Mouse (Mus musculus): ENCODE measurements at regions not wholly inside any gene's neighbourhood (a gene's known extent, or its start where the extent isn't known, plus 50 kb on each side); places are given as distances from the start of the nearest gene placed in this dataset.

DNA sequence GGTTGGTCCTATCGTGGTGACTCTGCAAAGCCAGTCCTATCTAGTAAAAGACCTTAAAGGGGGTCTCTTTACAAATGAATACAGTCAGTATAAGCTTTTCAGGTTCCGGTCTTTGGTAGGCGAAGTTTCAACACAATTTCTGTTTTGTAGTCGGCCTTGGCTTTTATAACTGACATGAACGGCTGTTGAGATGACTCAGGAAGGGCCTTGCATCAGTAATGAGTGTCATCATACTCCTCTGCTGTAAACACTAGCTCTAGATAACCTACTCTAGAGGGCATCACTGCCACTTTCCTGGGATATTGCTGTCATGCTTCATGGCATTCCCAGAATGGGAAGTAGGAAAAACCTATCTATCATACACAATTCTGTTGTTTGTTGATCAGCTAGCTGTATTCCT is 312.9 kb downstream of the Klf5 start:
- DNase-seq (ENCODE audit: low read depth in 1 of 2, low spot score in 2 of 2): no peak

DNA sequence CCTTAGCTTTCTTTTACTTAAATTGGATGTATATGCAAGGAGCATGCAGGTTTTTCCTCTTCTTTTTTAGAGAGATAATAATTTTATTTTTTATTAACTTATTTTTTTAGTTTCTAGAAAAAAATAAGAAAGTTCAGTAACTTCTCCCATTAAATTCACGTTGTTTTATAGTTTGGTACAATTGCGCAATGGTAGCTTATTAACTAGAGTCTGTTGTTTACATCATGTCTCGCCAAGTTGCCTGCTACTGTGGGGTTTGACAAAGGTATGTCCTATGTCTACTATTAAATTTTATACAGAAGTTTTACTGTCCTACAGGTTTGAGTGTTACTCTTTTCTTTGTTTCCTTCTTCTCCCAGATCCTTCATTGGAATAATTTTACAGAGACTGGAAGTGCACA is 313.6 kb downstream of the Klf5 start:
- DNase-seq (ENCODE audit: low read depth in 1 of 2, low spot score in 2 of 2): no peak

DNA sequence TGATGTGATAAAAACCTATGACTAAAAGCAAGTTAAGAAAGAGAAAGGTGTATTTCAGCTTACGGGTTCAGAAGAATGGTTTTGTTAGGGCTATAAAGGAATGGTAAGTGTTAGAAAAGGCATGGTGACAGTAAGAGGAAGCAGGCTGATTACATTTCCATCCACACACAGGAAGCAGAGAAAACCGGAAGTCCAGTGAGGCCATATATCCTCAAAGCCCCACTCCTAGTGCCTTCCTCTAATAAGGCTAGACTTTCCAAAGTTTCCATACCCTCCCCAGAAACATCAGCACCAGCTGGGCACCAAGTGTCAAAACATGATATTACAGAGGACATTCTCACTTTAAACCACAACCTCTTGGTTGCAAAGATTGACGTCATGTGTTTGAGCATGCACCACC is 316.3 kb downstream of the Klf5 start:
- no peak for DNase-seq (ENCODE audit: low read depth in 1 of 2, low spot score in 2 of 2)

DNA sequence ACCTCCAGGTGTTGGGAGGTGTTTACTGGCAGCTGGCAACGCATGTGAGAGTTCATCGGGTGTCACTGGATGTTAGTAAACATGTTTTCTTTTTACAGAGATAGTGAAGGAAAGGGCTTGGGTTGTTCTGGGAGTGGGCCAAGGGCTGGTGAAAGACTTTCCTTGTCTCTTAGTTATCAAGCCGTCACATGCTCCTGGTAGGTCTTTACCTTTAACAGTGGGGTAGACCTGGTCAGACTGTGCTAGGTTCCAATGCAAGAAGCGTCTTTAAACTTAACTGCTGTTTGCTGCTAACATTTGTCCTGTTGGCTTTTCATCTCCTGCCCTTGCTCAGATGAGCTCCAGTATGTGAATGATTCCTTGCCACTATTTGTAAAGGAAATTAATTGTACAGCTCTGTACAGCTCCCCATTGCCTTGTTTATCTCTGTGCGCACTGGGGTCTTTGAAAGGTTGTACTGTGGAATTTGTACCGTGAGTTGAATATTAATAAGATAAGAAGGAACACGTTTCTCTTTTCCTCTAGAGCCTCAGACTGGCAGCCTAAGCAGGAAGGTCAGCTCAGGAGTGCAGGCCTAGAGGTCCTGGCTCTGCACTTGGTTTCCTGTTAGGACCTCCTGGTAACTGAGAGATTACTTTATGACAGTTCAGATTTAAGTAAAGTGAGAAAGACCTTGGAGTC is 318.3 kb downstream of the Klf5 start:
- no peak for DNase-seq (ENCODE audit: low read depth in 1 of 2, low spot score in 2 of 2)

DNA sequence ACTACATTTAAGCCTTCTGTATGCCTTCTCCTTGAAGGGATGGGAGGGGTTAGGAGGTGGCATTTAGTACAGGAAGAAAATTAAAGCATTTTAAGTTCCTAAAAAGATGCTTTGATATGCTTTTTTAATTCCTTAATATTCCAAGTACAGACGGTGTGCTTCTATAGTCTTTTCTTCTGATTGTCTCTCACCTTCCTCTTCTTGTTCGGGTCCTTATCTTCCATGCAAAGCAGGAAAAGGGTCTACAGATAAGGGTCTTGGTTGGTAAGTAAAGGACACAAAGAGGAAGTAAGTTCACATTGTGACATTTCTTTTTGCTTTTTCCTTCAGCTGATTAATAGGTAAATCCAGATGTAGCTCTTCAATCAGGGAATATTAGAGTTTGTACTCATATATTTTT is 318.9 kb downstream of the Klf5 start:
- DNase-seq (ENCODE audit: low read depth in 1 of 2, low spot score in 2 of 2): no peak

DNA sequence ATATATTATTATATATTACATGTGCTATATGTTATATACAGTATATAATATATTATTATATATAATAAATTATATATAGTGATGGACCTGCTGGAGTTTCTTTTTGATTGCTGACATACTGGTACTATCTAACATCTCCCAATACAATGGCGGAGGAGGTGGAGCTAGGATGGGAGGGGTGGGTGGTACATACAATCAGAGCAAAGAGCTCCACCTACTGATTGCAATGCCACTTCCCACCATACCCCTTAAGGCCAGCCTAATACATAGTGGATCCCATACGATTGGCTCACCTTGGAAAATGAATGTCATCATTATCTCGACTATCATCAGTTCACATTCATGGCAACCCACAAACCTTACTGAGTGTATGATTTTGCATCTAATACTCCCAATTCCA is 323.0 kb downstream of the Klf5 start:
- no peak for DNase-seq (ENCODE audit: low read depth in 1 of 2, low spot score in 2 of 2)

DNA sequence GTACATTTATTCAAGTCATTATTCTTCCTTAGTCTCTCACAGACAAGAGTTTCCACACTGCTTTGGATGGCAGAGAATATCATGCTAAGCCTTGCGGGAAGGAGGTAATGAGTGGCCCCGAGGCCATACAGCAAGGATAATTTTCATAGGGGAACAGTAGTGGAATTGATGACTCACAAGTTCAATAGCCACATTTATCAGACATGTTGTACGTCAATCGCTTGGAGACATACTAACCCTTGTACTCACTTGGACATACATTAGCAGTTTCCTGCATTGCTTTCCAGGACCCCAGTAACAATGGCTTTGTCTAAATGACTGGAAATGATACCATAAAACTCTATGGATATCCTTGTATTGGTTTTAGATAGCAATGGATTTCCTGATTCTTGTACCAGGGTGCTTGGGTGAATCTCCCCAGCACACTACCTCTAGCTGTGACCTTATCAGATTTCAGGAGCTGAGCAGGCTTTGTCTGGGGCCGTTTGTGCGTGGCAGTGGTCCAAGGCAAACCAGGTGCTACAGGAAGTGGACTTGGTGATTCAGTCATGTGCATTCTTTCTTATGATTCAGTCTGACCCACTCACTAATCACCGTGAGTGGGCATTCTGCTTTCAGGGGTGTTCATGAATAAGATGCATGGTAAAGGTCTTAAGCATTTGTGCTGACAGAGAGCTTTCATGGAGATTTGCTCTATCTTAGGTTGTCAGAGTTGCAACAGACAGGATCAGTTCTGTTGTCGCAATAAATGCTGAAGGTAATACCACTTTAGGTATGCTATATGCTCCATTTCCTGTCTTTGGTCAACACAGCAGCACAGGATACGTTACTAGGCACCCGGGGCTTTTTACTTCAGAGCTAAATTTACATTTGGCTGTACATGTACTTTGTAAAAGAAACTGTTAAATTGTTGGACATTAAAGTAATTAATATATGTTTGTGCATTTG is 326.2 kb downstream of the Klf5 start:
- no peak for DNase-seq (ENCODE audit: low read depth in 1 of 2, low spot score in 2 of 2)

DNA sequence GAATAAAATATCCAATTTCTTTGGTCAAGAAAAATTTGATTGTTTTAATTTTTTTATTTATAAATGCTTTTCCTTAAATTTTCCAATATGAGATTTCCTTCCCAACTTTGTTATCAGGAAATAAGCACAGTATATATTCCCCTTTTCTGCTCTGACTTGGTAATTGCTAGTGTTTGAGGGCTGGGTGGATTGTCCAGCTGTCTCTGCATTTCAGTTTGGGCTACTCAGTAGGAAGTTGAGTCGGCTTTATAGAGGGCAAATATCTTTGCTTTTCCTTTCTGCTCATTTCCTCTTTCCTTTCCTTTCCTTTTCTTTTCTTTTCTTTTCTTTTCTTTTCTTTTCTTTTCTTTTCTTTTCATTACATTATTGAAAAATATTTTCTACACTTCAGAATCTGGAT is 329.1 kb downstream of the Klf5 start:
- no peak for DNase-seq (ENCODE audit: low read depth in 1 of 2, low spot score in 2 of 2)

DNA sequence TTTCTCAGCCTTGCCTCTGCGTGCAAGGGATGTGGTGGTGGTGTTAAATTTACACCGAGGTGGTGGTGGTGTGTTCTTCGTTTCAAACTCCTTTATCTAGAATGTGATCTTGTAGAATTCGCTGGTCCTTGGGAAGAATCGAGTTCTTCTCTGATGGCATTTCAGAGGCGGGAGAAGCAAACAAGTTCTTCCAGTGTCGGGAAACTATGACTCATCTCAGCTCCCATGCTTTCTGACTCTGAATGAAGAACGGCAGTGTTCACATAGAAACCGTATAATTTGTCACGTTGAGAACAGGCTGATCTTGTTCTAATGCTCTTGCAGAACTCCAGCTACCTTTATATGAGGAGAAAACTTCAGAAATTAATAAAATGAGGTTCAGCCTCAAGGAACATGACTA is 332.6 kb downstream of the Klf5 start:
- no peak for DNase-seq (ENCODE audit: low read depth in 1 of 2, low spot score in 2 of 2)

DNA sequence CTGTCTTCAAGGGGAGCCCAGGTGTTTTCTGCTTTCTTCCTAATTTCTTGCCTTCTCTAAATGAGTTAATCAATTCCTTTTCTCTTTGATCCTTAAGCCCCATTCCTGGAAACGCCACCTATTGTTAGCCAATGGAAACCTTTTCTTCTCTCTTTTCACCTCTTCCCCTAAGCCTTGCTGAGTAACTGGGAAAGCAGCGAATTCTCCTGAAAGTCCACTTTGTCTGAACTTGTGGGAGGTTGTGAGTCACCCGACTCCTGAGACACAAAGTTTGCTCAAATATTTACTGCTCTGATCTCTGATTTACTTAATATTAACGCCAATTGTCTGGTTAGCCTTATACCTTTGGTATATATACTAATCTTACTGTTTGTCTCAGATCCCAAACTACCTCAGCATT is 334.0 kb downstream of the Klf5 start:
- DNase-seq (ENCODE audit: low read depth in 1 of 2, low spot score in 2 of 2): no peak

DNA sequence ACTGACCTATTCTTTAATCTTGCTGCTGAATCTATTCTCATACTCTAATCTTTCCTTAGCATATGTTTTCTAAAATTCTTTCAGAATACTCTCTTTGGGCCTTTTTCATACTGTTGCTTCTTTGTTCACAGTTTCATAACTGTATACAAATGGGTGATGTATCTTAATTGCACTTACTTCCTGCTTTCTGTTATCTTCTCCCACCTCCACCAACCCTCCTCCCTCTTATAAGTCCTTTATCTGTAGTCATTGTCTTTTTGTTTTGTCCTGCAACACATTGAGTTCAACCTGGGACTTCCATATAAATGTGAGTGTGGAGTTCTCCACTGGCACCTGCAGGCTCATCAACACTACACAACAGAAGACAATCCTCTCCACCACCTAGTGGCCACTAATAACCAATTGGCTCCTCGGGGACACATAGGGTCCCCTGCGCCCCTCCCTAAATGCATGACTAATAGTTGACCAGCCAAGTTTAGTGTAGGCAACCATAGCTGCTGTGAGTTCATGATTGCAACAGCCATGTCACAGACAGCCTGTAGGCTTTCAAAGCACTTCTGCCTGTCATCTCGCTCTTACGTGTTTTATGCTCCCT is 337.2 kb downstream of the Klf5 start:
- no peak for DNase-seq (ENCODE audit: low read depth in 1 of 2, low spot score in 2 of 2)

DNA sequence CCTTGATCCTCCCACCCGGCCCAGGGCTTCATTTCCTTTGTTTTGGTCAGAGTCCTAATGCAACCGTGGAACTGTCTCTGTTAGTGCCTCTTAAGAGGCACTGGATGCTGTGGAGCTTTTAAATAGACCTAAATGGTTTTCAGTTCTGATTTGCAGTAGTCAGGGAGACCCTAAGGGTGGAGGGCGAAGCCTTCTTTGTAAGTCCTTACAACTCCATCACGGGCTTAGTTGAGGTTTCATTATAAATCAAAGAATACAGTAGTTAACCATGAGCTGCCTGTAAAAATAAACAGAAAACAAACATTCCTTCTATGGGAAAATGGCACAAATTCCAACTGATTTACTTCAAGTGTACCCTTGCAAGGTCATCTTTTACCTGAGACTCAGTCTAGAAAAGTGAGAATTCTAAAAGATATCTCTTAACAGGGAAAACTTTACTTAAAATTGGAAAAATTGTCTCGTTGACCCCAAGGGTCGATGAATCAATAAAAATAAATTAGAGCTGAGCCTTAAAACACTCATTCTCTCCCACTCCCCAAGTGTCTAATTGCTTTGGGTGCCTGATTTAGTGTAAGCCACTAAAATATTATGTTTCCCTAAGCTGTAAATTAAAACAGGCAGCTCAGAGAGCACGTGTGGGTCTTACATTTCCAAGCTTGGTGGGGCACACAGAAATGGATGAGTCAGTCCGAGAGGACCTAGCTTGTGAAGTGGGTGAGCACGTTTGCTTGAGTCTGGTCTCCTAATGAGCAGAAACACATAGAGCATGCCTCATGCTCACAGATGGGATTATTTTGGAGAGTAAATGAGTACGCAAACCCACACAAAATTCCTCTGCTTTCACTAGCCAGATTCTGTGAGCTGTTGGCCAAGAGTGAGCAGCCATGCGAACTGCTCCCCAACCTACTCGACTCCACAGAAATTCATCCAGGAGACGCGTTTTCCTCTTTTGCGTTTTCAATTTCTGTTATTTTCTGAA is 343.3 kb downstream of the Klf5 start:
- DNase-seq (ENCODE audit: low read depth in 1 of 2, low spot score in 2 of 2): no peak

DNA sequence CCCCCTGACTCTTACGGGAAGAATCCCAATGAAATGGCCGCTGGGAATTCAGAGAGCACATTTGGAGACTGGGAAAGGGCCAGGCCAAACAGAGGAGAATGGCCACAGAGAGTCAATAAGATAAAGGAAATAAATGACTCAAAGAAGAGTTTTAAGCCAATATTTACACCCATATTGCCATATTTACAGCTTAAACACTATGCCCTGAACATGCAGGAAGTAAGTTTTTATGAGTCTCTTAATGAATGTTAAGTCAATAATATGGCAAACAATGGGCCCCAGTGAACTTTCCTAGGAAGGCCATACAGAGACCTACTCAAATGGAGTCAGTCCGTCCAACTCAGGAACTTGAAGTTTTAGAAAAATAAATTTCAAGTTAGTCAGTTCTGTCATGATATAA is 347.8 kb downstream of the Klf5 start:
- DNase-seq (ENCODE audit: low read depth in 1 of 2, low spot score in 2 of 2): no peak

DNA sequence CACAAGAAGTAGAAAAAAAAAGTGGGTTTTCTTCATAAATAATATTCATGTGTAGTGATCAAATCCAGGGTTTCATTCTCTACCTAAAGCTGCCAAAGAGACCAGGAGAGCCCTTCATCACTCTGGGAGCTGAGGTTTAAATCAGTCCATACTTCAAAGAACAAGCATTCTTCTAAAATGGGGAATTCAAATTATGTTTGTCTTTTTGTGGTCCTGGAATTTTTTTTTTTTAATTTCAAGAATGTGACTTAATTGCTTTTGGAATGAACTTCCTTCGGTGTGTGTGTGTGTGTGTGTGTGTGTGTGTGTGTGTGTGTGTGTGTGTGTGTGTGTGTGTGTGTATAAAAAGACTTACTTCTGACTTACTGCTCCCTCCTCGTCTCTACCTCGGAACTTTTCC is 375.9 kb downstream of the Klf5 start:
- no peak for DNase-seq (ENCODE audit: low read depth in 1 of 2, low spot score in 2 of 2)

DNA sequence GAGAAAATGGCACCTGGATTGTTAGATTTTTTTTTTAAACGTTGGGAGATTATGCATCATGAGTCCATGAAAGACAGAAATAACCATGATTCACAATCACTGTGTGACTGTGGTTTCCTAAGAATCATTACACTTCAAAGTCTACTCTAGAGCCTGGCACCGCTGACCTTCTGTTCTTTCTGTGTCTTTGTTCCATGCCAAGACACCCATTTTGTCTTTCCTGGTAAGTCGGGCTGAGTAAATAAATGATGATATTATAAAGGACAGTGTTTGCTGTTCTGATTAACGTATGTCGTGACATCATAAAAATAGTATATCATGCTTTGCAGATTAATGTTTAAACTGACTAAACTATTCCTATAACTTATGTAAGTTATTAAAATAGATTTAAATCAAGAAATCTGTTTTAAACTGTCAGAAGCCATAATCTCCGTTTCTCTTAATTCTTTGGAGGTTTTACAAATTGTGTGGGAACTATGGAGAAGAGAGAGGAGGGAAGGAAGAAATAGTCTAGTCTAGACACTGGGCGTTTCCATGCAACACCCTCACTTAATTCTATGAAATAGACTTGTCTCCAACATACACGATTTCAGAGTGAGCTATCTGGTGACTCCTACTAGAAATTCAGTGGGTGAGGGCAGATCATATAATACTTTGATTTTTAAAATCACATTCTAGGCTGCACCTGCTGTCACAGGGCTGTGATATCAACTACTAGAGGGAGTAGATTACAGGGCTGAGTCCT is 388.7 kb downstream of the Klf5 start:
- no peak for DNase-seq (ENCODE audit: low read depth in 1 of 2, low spot score in 2 of 2)

DNA sequence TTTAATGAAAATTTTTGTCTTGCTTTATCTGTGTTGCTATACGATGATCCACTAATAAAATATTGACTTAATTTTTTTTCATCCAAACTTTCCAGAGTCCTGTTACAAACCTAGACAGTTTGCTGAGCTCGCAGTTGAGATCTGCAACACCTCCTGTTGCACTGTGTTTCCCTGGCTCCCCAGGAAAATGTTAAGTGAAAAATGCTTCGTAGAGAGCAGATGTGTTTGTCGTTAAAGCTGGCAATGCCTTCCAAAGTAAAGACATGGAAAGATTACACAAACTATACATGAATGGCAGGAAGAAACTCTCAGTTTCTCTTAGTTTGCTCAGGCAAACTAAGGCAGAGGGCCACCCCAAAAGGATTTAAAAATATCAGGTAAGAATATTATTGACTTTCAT is 389.9 kb downstream of the Klf5 start:
- DNase-seq (ENCODE audit: low read depth in 1 of 2, low spot score in 2 of 2): no peak

DNA sequence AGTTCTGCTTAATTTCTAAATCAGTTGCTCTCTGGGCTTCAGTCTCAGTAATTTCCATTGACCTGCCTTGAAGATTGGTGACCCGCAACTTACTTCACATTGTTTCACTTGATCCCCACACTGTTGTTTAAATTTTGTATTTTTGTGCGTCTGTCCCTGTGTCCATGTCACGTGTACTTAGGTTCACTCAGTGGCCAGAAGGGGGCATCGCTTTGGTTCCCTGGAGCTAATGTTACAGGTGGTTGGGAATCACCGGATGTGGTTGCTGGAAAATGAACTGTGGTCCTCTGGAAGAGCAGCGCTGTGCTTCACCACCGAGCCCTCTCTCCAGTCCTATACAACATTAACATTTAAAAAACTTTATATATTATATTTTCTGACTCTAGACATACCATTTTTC is 397.8 kb downstream of the Klf5 start:
- no peak for DNase-seq (ENCODE audit: low read depth in 1 of 2, low spot score in 2 of 2)

DNA sequence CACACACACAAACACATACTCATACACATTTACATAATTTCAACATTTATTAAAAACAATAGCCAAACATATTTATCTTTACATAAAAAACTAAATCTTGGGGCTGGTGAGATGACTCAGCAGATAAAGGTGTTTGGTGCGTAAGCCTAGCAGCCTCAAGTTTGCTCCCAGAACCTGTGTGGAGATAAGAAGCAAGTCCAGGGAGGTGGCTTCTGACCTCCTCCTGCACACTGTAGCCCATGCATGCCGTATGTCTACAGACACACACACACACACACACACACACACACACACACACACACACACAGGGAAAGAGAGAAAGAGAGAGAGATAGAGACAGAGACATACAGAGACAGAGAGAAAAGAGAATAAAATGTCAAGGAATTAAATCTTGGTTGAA is 401.1 kb downstream of the Klf5 start:
- DNase-seq (ENCODE audit: low read depth in 1 of 2, low spot score in 2 of 2): no peak

DNA sequence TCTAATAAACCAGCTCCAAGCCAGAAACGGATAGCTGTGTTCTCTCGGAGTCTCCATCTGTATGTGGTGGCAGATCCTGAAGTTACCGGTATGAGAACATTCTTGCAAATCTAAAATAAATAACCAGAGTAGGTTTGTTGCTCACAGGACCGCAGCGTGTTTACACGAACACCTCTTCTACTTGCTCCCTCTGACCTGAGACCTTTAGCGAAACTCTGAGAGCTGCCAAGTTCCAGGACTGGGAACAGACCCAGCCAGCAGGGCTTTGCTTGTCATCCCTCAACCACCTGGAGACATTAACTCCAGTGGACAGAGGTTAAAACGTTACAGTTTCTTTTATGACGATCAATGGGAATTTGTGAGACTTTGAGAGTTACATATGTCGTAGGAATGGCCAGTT is 407.5 kb downstream of the Klf5 start:
- no peak for DNase-seq (ENCODE audit: low read depth in 1 of 2, low spot score in 2 of 2)

DNA sequence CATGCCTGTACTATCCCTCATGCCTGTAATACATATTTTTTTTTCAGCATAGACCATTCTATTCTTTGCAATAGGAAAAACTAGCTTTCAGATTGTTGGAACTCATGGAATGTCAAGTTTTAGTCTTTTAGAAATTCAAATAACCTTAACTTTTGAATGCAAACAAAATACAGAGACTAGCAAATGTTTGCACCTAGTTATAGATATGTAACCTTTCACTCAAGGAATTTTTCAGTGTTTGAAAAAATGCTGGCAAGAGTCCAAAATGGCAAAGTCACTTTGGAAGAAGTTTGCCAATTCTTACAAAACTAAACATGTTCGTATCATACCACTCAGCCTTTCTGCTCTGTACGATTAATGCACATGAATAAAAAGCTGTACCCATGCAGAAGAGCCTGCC is 409.6 kb downstream of the Klf5 start:
- no peak for DNase-seq (ENCODE audit: low read depth in 1 of 2, low spot score in 2 of 2)

Data from monocyte, adult 2 months (primary cell).